Mouse (Mus musculus) mesoderm, embryonic 11.5 days (tissue): ENCODE data around the gene Fam98c.
"Not testable (repeated sequence)": the region's sequence is repeated elsewhere in the genome, so short reads cannot be mapped to it uniquely, and the experiment has no call there.

Experiments
- DNase-seq: peaks from one replicate; pipeline ENCODE4 v3.0.0-alpha.2; 2012; ENCODE audit warnings: low read depth, low spot score

Fam98c gene

GRCm38 (mm10) chr7:29158264-29158663, 2.2 kb upstream of the Fam98c start:
- DNase-seq, result no peak

DNA sequence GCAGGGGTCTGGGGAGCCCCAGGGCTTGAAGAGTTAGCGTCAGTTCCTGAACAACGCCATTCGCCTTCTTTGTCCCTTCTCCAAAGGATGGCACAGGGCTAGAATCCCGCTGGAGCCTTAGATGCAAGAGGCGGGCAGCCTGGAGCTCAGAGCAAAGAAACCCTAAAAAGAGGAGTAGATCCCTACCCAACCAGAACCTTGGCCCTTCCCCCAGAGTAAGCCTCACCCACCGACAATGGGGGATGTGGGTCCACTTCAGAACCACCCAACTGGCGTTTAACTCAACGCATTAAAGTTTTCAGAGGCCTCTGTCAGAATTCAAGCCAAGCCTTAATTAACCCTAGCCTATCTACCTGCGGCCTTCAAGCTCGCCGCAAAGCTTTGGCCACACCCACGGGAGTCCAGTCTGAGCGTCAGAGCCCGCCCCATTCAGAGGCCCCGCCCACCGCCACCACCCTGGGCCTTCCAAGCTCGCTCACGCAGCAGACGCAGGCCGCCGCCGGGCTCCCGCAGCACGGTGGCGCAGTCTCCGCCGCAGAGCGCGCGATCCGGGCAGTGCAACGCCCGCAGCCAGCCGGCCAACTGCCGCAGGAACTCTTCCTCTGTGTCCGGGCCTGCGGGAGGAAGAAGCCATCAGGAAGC, 717 bp downstream of the Fam98c start:
- DNase-seq, result peak; percentile 86

DNA sequence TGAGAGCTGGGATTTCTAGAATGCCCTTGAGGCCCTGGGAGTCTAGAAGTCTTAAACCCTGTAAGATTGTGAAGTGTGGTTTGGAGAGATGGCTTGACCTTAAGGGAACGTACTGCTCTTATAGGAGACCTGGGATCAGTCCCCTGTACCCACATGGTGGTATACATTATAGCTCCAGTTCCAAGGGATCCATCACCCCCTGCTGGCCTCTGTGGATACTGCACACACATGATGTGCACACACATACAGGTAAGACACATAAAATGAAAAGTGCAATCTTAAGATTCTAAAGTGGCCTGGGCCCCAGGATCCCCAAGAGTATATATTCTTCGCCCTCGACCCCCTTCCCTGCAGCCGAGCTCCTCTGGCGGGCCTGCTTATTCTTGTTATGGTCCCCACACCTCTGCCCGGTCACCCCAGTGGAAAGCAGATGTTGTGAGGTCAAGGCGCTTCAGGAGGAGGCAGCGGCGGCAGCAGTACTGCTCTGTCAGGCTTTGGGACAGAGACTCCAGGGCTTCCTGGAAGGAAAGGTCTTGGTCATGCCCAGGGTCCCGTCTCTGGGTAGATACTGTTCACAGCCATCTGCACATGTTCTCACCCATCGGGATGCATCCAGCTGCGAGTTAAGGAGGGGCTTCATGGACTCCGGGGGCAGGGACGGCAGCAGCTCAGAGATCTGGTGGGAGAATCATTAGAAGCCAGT, 1.9 kb downstream of the Fam98c start:
- DNase-seq, result no peak

GRCm38 (mm10) chr7:29151486-29151885, 4.5 kb downstream of the Fam98c start:
- DNase-seq, result no peak

- no peak for DNase-seq
Observed at GRCm38 (mm10) chr7:29148771-29149170, 7.3 kb downstream of the Fam98c start.

GRCm38 (mm10) chr7:29146625-29147367, 9.2 kb downstream of the Fam98c start:
- no peak for DNase-seq

- DNase-seq, result no peak
Observed at GRCm38 (mm10) chr7:29144006-29144405, 12.0 kb downstream of the Fam98c start.

DNA sequence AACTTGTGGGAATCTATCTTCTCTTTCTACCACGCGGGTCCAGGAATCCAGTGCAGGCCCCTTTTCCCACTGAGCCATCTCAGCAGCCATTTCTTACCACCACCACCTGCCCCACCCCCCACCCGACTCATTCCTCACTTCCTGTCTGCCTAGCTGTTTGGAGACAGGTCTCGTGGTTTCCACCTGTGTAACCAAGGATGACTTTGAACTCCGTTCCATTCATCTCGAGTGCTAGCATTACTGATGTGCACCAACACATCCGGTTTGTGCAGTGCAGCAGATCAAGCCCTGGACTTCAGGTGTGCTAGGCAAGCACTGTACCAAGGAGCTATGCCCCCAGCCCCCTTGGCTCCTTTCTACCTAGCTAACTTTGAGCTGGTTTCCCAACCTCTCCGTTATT, 14.6 kb downstream of the Fam98c start:
- DNase-seq, result no peak

DNA sequence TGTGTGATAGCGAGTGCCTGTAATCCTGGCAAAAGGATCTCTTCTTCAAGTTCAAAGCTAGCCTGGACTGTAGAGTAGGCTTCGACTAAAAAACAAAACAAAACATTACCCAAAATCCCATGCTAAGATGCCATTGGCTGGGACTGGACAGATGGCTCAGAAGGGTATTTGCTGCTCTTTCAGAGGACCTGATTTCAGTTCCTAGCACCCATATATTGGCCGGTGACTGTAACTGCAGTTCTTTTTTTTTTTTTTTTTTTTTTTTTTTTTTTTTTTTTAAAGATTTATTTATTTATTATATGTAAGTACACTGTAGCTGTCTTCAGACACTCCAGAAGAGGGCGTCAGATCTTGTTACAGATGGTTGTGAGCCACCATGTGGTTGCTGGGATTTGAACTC, 16.8 kb downstream of the Fam98c start:
- DNase-seq, result not testable (repeated sequence)

DNA sequence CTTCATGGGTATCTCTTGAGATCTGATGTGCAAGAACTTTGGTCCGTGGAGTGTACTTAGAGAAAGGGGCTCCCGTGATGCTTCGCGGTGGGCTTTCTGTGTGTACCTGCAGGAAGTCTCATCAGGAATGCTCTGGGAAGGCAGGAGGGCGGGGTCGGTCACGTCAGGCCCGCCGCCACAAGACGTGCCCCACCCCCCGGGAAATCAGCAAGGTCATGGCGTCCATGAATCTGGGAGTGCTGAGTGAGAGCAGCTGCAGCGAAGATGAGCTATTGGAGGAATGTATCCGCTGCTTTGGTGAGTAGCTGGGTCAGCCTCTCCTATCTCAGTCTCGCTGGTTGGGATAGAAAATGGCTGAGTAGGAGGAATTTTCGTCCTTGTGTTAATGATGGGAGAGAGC, 18.6 kb downstream of the Fam98c start:
- no peak for DNase-seq

GRCm38 (mm10) chr7:29134693-29135386, 21.2 kb downstream of the Fam98c start, which contains the start of gene Rasgrp4:
Gene Rasgrp4 (plus strand): TSS chr7:29134851.
- DNase-seq, result peak; percentile 53

- no peak for DNase-seq
Observed at GRCm38 (mm10) chr7:29134230-29134629, 21.8 kb downstream of the Fam98c start.

GRCm38 (mm10) chr7:29128725-29129124, 27.3 kb downstream of the Fam98c start:
- no peak for DNase-seq

DNA sequence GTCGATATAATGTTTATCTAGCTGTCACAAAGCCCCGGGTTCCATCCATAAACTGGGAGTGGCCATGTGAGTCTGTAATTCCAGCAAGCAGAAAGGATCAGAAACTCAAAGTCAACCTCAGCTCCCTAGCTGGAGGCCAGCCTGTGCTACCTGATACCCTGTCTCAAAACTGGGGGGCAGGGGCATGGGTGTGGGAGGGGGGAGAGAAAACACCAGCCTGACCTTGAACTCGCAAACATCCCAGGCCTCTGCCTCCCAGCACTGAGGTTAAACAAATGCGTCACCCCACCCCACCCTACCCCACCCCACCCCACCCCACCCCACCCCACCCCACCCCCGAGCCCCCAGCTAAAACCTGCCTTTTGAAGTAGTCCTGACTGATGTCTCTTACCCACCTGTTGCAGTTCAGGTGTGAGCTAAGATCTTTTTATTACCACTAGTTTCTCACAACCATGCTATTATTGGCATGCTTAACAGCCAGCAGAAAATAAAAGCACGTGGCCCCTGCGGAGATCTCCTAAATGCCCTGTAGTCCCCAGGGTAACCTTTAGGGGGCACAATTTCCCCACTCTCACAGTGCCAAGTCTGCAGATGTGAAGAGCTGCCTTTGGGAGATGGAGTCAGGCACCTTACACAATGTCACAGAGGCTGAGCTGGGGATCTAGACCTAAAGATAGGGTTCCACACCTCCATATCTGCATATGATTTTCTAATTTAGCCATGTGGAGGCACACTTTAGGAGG, 29.7 kb downstream of the Fam98c start:
- peak; percentile 75 for DNase-seq

DNA sequence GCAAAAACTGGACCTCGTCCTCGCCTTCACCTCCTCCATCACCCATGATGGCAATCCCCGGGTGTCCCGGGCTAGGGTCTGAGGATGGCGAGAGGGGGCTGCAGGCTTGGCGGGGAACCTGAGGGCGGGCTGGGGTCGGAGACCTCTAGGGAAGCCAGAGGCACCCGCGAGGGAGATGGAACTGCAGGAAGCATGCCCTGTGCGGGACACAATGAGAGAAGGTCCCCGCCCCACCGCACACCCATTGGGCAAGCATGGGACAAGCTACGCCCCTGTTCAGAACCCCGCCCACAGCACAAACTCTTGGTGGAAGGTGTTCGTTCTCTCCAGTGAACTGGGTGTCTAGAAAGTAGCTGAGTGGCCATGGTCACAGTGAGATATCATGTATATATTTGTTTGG, 31.1 kb downstream of the Fam98c start, which contains the start of gene Ryr1:
Gene Ryr1 (minus strand): TSS at position 210 of the 400 bp plus-strand sequence.
- DNase-seq, result peak; percentile 78

DNA sequence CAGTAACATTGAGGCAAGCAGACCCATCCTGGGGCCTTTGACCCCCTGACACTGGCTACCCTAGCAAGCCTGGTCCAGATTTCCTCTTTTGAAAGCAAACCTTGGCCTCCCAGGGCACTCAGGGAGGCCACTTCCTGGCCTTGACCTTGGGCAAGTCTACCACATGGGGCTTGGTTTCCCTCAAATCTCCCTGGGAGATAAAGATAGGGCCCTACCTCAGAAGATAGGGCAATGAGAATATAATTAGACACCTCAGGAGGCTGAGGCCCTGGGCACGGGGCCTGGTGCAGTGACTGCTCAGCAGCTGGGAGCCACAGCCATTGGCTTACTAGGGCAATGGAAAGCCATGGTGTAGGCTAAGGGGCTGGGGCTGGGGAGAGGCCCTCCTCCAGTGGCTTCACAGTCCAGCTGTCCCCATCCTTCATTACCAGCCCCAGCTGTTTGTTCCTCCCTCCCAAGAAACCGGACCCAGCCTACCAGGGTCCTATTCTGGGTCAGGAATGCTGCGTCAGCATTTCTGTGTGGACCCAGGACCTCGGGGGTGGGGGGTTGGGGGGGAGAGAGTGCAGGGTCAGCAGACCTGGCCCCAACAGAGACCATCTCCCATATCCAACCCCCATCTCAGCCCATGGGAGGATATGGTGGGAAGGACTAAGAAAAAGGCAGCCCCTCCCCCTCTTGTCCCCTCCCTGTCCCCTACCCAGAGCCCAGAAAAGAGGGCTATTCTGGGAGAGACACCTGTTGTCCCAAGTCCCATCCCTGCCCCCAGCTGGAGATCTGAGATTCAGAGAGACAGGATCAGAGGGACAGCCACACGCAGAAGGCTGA, 32.3 kb downstream of the Fam98c start:
- DNase-seq, result peak; percentile 52

- DNase-seq, result no peak
Observed at GRCm38 (mm10) chr7:29122821-29123220, 33.2 kb downstream of the Fam98c start.

DNA sequence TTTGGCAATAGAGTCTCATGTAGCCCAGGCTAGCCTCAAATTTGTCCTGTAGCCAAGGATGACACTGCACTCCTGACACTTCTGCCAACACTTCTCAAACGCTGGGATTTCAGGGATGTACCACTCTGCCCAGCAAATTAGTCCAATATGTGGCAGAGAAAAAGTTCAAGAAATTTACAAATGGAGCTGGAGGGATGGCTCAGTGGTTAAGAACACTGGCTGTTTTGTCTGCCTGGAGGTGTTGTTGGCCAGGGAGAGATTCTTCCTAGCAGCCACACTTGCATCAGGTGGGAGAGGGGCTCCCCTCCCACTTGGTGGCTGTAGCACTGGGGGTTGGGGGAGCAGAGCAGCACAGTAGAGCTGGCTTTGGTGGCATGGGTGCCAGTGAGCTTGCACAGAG, 36.5 kb downstream of the Fam98c start:
- no peak for DNase-seq

DNA sequence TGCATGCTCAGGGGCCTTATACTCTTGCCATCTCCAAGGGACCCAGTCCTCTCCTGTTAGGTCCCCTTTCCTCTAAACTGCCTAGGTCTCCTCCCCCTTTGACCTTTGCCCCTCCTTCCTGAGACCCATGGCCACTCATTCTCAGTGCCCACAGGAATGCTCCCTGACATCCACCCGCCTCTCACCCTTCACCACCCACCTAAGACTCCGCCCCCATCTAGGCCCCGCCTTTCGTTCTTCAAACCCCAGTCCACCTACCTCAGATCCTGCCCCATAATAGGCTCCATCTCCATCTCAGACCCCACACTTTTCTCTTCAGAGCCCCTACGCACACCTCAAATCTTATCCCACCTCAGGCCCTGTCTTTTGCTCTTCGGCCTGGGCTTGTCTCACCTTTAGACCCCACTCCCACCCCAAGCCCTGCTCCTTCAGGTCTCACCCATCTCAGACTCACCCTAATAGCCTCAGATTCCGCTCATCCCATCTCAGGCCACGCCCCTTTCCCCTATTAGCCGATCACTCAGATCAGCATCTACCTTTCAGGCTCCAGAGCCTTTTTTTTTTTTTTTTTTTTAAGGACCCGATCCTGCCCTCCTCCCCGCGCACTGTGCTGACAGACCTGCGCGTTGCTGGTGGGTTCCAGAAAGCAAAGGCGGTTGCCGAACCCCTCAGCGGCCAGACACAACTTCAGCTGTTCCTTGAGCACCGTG, 37.7 kb downstream of the Fam98c start:
- DNase-seq, result no peak
